Mouse (Mus musculus) bone marrow macrophage, adult 2 months (primary cell): ENCODE results near the gene Nfkbie. TPM values are rescaled to one million over a fixed set of nuclear protein-coding genes. Genes with fewer than 3 reads are reported as not detected.

Source experiments
- H3K27ac ChIP-seq: 2 replicates; pipeline ENCODE4 v1.5.1; 2012; ENCODE audit warnings: low read depth, low read length; ENCODE audit not compliant: insufficient read depth
- H3K4me1 ChIP-seq: 2 replicates; pipeline ENCODE4 v1.6.1; 2012; ENCODE audit warnings: low read length; ENCODE audit not compliant: control insufficient read depth, insufficient read depth
- H3K4me3 ChIP-seq: 2 replicates; pipeline ENCODE4 v1.5.1; 2012; ENCODE audit warnings: mild to moderate bottlenecking, low read length, moderate library complexity; ENCODE audit not compliant: insufficient read depth
- CTCF ChIP-seq: IDR thresholded peaks from 2 replicates; pipeline ENCODE4 v1.5.1; 2012; ENCODE audit warnings: low read depth, mild to moderate bottlenecking, low read length, moderate library complexity
- POLR2A ChIP-seq: IDR thresholded peaks from 2 replicates; pipeline ENCODE4 v1.6.1; 2012; ENCODE audit warnings: mild to moderate bottlenecking, low read depth, low read length, borderline replicate concordance
- polyA plus RNA-seq: library from polyadenylated mRNA; stranded (reverse); fragments of >200 nt; gene quantifications from 2 replicates; pipeline ENCODE4 v1.2.4, GENCODE M21; 2012; ENCODE audit not compliant: missing spikeins, insufficient read depth, insufficient read length

Gene Nfkbie
- polyA plus RNA-seq, 1 experiment: 30.8 TPM

DNA sequence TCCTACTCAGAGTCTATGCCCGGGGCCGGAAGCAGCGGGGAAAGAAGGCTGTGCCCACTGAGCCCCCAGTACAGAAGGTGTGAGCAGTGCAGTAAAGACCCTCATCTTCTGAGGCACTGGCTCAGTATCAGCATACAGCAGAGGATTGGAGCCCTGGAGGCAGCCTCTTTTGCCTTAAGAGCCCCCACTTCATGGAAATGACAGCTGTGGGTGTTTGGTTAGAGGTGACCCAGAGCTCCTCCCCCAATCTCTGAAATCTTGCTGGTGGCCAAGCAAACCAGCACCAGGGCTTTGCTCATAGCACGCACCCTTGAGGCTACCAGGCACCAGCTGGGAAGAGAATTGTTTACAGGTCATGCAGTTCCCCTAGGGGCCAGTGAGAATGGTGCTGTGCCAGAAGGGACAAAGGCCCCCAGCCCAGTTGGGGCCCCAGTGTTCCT, 11.7 kb downstream of the Nfkbie start:
- Histone ChIP-seq H3K4me1 (peaks cover 40% of the 10 kb centered on the region), H3K27ac (no peak overlapping the region), H3K4me3 (no peak overlapping the region)
- TF ChIP-seq CTCF (no peak), POLR2A (no peak)

DNA sequence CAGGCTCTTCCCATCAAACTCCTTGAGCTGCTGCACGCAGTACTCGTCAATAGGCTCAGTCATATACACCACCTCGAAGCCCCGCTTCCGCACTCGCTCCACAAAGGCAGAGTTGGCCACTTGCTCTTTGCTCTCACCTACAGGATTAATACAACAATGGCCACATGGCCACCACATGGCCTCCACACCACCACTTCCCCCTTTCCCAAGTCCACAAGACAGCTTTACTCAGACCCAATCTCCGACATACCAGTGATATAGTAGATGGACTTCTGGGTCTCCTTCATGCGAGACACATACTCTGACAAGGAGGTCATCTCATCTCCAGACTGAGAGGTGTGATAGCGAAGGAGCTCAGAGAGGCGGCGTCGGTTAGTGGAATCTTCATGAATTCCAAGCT, 13.5 kb downstream of the Nfkbie start:
- TF ChIP-seq POLR2A: no peak
- TF ChIP-seq CTCF: no peak
- H3K4me3 ChIP-seq: no peak overlapping the region
- peaks cover 34% of the 10 kb centered on the region for H3K4me1 ChIP-seq
- H3K27ac ChIP-seq: peak overlapping the region; percentile 1

DNA sequence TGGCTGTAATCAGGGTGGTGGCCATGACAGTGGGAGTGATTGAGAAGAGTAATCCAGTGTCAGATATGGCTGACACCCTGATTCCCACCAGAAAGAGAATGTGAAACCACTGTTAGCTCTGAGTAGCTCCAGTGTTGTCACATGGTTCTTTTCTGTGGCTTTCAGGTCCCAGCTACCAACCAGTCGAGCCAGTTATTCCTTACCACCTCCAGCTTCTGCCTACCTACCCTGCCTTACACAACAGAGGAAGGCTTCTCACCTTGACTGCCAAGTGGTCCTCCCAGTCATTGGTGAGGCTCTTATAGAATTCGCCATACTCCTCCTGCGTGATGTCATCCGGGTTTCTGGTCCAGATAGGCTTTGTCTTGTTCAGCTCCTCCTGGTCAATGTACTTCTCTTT, 14.5 kb downstream of the Nfkbie start:
- H3K4me3 ChIP-seq: no peak overlapping the region
- no peak overlapping the region for H3K27ac ChIP-seq
- H3K4me1 ChIP-seq: peaks cover 39% of the 10 kb centered on the region

DNA sequence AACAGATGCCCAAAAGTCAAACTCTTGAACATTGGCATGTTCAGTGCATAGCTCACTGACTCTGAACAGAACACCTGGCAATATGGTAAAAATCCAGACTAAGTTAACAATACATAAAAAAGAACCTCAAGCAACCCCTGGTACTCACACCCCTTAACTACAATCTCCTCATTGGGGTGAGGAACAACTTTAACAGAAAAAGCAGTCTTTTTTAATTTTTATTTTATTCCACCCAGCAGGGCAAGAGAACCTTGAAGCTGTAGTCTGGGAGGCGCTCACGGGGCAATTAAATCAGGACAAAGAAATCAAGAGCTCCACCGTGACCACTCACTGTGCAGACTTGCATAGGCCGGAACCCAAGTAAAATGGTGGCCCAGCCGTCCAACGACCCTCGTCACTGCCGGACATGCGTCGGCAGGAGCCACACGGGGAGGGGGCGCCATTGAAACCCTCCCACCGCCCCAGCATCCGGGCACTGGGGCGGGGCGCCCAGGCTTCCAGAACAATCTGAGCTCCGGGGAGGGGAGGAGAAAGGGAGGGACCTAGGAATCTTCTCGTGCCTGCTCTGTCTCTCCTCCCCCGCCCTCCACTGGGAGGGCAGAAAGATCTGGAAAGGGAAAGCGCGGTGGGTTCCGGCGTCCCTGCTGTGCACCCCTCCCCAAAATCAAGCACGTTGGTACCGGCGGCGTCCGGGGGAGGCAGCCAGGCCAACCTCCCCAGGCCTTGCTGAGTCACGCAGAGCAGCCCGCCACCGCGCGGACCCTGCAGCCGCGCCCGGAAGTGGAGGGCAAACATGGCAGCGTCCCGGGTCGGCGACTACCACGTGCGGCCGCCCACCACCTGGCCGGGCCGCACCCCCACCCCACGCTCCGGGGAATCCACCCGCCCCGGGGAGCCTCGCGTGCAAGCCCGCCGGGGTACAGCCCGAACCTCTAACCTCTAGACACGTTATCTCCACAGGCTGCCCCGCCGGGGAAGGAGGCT, 16.9 kb downstream of the Nfkbie start:
- TF ChIP-seq POLR2A (no peak), CTCF (no peak)
- peaks cover 31% of the 10 kb centered on the region for H3K4me1 ChIP-seq

More for the DNA sequence above, 14.5 kb downstream of the Nfkbie start:
- TF ChIP-seq CTCF: no peak
- no peak for TF ChIP-seq POLR2A

DNA sequence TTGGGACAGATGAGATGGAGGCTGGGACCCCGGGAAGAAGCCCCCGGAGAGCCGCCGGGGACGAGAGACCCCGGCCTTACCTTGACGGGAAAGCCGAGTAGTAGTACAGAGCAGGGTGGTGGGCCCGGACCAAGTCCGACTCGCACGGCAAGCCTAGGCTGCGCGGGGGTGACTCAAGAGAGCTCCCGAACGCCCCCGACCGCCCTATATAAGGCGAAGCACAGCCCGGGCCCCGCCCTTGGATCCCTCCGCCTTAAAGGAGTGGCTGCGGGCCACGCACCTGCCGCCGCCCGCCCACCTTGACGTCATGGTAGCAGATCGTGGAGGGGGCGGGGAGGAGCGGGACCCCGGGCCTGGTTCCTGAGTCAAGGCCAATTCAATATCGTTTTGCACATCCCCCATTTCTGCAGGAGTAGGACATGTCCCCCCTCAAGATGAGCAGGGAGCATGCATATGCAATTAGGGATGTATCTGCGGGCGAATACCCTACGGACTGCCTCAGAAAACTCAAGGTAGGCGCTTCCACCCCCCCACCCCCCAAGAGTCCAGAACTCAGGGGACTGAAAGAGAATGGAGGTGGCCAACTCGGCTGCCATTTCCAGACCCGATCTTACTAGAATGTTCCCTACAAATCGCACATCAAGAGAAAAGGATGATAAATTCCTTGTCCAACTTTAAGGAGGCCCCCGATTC, 17.7 kb downstream of the Nfkbie start, which contains the start of gene Hsp90ab1:
TSS of gene Hsp90ab1 (minus strand) at position 185 of the 693 bp plus-strand sequence.
- Histone ChIP-seq H3K4me3 (peak within 1 kb of the TSS; percentile 92), H3K27ac (peak within 1 kb of the TSS; percentile 97), H3K4me1 (peaks cover 31% of the 10 kb centered on the region)
- no peak for TF ChIP-seq CTCF
- TF ChIP-seq POLR2A: peak; percentile 85; the same call in 1 of the 2 replicates

More for the DNA sequence above, 16.9 kb downstream of the Nfkbie start:
- Histone ChIP-seq H3K4me3 (peak overlapping the region; percentile 92), H3K27ac (peak overlapping the region; percentile 88)

DNA sequence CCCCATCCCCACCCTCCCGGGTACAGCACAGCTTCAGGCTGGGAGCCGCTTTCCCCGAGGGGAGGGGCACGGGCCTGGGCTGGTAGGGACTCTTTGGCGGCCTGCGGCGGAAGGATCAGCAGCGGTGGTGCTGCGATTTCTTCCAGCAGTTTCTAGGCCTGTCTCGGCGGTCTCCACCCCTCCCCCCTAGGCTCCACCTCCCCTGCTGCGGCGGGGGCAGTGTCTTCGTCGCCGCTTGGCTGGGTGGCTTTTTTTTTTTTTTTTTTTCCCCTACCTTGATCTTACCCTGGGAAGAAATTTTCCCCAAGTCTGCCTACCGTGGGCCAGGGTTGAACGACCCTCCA, 18.2 kb downstream of the Nfkbie start:
- H3K4me3 ChIP-seq: peak overlapping the region; percentile 92
- H3K27ac ChIP-seq: peak overlapping the region; percentile 97
- peaks cover 31% of the 10 kb centered on the region for H3K4me1 ChIP-seq
- TF ChIP-seq CTCF (no peak), POLR2A (no peak)

DNA sequence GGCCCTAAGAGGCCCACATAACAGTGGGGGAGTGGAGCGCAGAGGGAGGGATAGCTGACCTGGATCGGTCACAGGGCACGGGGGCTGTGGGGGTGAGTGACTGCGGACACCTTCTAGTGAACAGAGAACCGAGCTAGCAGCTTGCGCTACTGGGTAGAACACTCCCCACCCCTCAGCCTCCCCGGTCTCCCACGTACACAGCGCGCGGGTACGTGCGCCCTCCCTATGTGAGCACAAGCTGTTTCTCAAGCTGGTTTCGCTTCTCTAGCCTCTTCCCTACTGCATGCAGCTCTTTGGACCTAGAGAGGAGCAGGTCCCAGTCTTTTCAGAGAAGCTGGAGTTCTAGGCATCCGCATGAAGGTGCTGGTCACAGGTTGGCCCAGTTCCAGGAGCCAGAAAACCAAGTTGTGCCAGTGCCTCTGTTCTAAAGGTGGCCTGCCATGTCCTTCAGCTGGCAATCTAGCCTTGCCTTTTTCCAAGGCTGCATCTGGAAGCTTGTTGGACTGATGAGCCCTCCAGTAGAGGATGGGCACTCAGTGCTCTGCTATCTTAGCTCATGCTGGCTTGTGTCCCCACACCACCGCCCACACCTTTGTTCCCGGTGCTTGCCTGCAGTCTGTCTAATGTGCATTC, 18.7 kb downstream of the Nfkbie start:
- Histone ChIP-seq H3K27ac (peak overlapping the region; percentile 97), H3K4me3 (peak overlapping the region; percentile 92), H3K4me1 (peaks cover 30% of the 10 kb centered on the region)
- TF ChIP-seq POLR2A (no peak), CTCF (no peak)

DNA sequence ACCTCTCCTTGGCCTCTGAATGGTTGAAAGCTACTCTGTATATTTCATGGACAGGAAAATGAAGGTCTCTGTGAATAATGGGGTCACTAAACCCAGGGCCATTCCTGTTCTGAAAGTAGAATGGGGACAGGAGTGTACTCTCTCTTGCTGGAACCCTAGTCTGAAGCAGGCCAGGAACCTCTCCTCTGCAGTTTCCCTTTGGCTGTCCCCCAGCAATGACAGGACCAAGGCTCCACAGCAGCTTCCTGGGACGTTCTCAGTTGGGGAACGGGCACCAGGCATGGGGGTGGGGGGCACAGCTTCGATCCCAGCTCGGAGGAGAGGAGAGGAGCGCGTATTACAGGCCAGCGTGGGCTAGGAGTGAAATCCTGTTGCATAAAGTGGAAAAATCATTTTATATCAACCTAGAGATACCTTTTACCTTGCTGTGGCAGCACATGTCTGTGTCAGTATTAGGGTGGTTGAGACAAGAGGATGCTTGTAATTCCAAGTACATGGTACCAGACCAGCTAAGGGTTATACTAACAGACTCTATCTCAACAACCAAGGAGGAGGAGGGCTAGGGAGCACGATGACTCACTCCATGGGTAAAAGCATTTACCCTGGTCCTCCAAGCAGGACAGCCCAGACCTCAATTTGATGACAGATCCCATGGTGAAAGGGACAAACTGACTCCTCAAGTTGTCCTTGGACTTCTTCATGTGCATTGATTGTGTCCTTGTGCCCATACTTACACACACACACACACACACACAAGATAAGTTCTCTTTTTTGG, 19.8 kb downstream of the Nfkbie start:
- Histone ChIP-seq H3K4me1 (peaks cover 20% of the 10 kb centered on the region), H3K4me3 (no peak overlapping the region), H3K27ac (no peak overlapping the region)
- TF ChIP-seq POLR2A (no peak), CTCF (no peak)

DNA sequence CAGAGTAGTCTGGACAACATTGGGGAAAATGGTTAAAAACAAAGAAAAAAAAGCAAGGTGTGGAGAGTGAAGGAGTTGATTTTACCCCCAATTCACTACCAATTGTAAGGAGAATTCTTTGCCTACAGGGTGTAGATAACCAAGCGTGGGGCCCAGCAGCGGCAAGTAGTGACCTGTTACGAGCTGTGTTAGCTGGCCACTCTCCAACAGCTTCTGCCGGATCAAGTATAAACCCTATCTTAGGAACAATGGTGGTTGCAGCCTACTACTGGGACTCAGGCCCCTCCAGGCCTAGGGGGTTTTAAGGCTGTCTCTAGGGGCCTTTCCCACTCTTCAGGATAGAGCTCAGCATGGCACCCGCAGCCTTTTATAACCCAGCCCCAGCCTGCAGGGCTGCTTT, 22.7 kb downstream of the Nfkbie start:
- peaks cover 12% of the 10 kb centered on the region for H3K4me1 ChIP-seq
- no peak overlapping the region for H3K27ac ChIP-seq
- TF ChIP-seq POLR2A: no peak
- no peak overlapping the region for H3K4me3 ChIP-seq
